Mouse (Mus musculus) cerebellum, adult 11-12 months (tissue): Measurements from ENCODE around the gene Gm5072.
"Not testable (repeated sequence)": the region's sequence is repeated elsewhere in the genome, so short reads cannot be mapped to it uniquely, and the experiment has no call there.

Experiments used
- DNase-seq: peaks from one replicate; pipeline ENCODE4 v3.0.0; 2022

Gene Gm5072

DNA sequence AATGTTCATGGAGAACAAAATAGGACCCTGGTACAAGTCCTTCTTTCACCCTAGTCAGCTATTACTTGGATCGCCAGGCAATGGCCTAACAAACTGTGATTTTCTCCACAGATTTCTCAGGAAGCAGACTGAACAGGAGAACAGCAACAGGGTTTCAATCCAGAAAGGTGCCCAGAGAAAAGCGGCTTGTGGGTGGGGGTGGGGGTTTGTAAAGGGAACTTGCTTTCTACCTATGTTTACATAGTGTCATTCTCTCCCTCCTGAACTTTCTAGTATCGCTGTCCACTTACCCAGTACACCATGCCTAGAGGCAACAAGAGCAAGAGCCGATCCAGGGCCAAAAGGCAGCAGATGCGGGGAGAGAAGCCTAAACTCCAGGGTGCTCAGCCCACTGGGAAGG is at the start of gene Gm5072:
Gene Gm5072, plus strand, starts transcription at position 301 of the 400 bp plus-strand sequence.
- not testable (repeated sequence) for DNase-seq
